Comparison of ENCODE assay signal across 9 mouse cellular contexts in genomic region chr9:63803181-63803591, GRCm38 (mm10). TPM values are rescaled to one million over a fixed set of nuclear protein-coding genes. Genes with fewer than 3 reads are reported as not detected.
DNase-seq lines count a peak whose midpoint lies in the region; ATAC-seq lines count a peak whose summit lies in the region.
"Had no signal": no experiment of that assay in that cellular context is flagged by ENCODE, and none has a peak within 500 bp of the region (broad histone marks: within the 10 kb centered on the region; RNA-seq: fewer than 3 reads in every experiment).

No protein-coding gene starts in this region.

- peak; percentile 78 for DNase-seq in midbrain, embryonic 10.5 days (ENCODE audit: low spot score)
- DNase-seq in embryonic facial prominence, embryonic 14.5 days (ENCODE audit: low spot score): peak; percentile 92
- DNase-seq in kidney, postnatal 10 days: peak; percentile 55
- no peak for DNase-seq in testis, postnatal 10 days (ENCODE audit: low spot score)
- no peak for DNase-seq in urinary bladder, postnatal 10 days (ENCODE audit: low spot score)
- DNase-seq: liver, postnatal 0 days had no signal

- peaks cover 42% of the 10 kb centered on the region for H3K4me1 ChIP-seq in midbrain, embryonic 10.5 days
- H3K4me1 ChIP-seq in midbrain, embryonic 15.5 days: peaks cover 8% of the 10 kb centered on the region
- H3K4me1 ChIP-seq in embryonic facial prominence, embryonic 14.5 days (ENCODE audit: control insufficient read depth, insufficient read depth, low read length): peaks cover 9% of the 10 kb centered on the region
- peaks cover 7% of the 10 kb centered on the region for H3K4me1 ChIP-seq in stomach, embryonic 16.5 days (ENCODE audit: control insufficient read depth, insufficient read depth, low read length)

- WGBS in midbrain, embryonic 10.5 days: 2% methylated on average over 8 of the region's 8 CpGs
- 8% methylated on average over 8 of the region's 8 CpGs for WGBS in midbrain, embryonic 15.5 days
- WGBS in embryonic facial prominence, embryonic 14.5 days: 1% methylated on average over 8 of the region's 8 CpGs
- WGBS in stomach, embryonic 16.5 days: 9% methylated on average over 8 of the region's 8 CpGs

- no peaks in the 10 kb centered on the region; the same call in 1 of the 2 replicates for H3K27me3 ChIP-seq in midbrain, embryonic 10.5 days (ENCODE audit: low read depth, poor library complexity, severe bottlenecking)
- no peaks in the 10 kb centered on the region for H3K27me3 ChIP-seq in midbrain, embryonic 15.5 days (replicated peaks)
- H3K27me3 ChIP-seq in embryonic facial prominence, embryonic 14.5 days (replicated peaks; ENCODE audit: control insufficient read depth, insufficient read depth, low read length): no peaks in the 10 kb centered on the region
- no peaks in the 10 kb centered on the region for H3K27me3 ChIP-seq in stomach, embryonic 16.5 days (ENCODE audit: control insufficient read depth, insufficient read depth, low read length)

- no peaks in the 10 kb centered on the region for H3K9me3 ChIP-seq in midbrain, embryonic 10.5 days (replicated peaks)
- no peaks in the 10 kb centered on the region for H3K9me3 ChIP-seq in midbrain, embryonic 15.5 days
- no peaks in the 10 kb centered on the region for H3K9me3 ChIP-seq in embryonic facial prominence, embryonic 14.5 days (ENCODE audit: control insufficient read depth, low read length)
- no peaks in the 10 kb centered on the region for H3K9me3 ChIP-seq in stomach, embryonic 16.5 days (replicated peaks; ENCODE audit: control insufficient read depth, low read length)

- no peak overlapping the region for H3K4me2 ChIP-seq in midbrain, embryonic 15.5 days
- H3K4me2 ChIP-seq in embryonic facial prominence, embryonic 14.5 days (ENCODE audit: low read depth, low read length): 0 out of 2 replicates have a peak overlapping the region, but pooled peaks have one; percentile 20
- H3K4me2 ChIP-seq in stomach, embryonic 16.5 days (ENCODE audit: low read depth, low read length): 0 out of 2 replicates have a peak overlapping the region, but pooled peaks have one; percentile 5

- ATAC-seq in midbrain, embryonic 15.5 days (replicated peaks): no peak
- peak; percentile 93 for ATAC-seq in embryonic facial prominence, embryonic 14.5 days (ENCODE audit: low read depth)
- ATAC-seq in stomach, embryonic 16.5 days (ENCODE audit: insufficient read depth, low FRiP score): peak; percentile 81
- ATAC-seq in CD4-positive, CD25-positive, alpha-beta regulatory T cell, adult 4 months: no peak
- ATAC-seq: liver, postnatal 0 days had no signal

- H3K36me3 ChIP-seq in midbrain, embryonic 10.5 days: no peaks in the 10 kb centered on the region
- H3K36me3 ChIP-seq in midbrain, embryonic 15.5 days (replicated peaks): no peaks in the 10 kb centered on the region
- H3K36me3 ChIP-seq in embryonic facial prominence, embryonic 14.5 days (ENCODE audit: control insufficient read depth, insufficient read depth, low read length): no peaks in the 10 kb centered on the region
- no peaks in the 10 kb centered on the region for H3K36me3 ChIP-seq in stomach, embryonic 16.5 days (ENCODE audit: control insufficient read depth, insufficient read depth, low read length)

- H3K9ac ChIP-seq in midbrain, embryonic 15.5 days: no peak overlapping the region
- no peak overlapping the region for H3K9ac ChIP-seq in embryonic facial prominence, embryonic 14.5 days (ENCODE audit: low read depth, low read length)
- H3K9ac ChIP-seq in stomach, embryonic 16.5 days (ENCODE audit: low read length): peak overlapping the region; percentile 8; the same call in 1 of the 2 replicates
- H3K9ac ChIP-seq: liver, postnatal 0 days had no signal

- H3K27ac ChIP-seq in midbrain, embryonic 10.5 days (replicated peaks): peak overlapping the region; percentile 83
- no peak overlapping the region for H3K27ac ChIP-seq in midbrain, embryonic 15.5 days
- H3K27ac ChIP-seq in embryonic facial prominence, embryonic 14.5 days (replicated peaks; ENCODE audit: low read depth, low read length): no peak overlapping the region; the same call in 1 of the 2 replicates
- H3K27ac ChIP-seq in stomach, embryonic 16.5 days (ENCODE audit: low read length): 0 out of 2 replicates have a peak overlapping the region, but pooled peaks have one; percentile 1

- peak overlapping the region; percentile 38 for H3K4me3 ChIP-seq in midbrain, embryonic 10.5 days
- H3K4me3 ChIP-seq in midbrain, embryonic 15.5 days: no peak overlapping the region
- no peak overlapping the region for H3K4me3 ChIP-seq in embryonic facial prominence, embryonic 14.5 days (ENCODE audit: low read depth, low read length)
- H3K4me3 ChIP-seq in stomach, embryonic 16.5 days (replicated peaks; ENCODE audit: low read length): no peak overlapping the region

RNA-seq across cellular contexts. Expression of gene Smad3, which starts 45.4 kb away (rescaled TPM):
- 21.7 and 22.5 TPM in 2 replicates for polyA plus RNA-seq in midbrain, embryonic 10.5 days (2016; fragmentation: Nextera tagmentation; extraction: Ambion mirVana)
- polyA plus RNA-seq in midbrain, embryonic 15.5 days (2015; fragmentation: Nextera tagmentation; extraction: Ambion mirVana): 7.2 and 9.1 TPM in 2 replicates
- polyA plus RNA-seq in embryonic facial prominence, embryonic 14.5 days (2014; fragmentation: Nextera tagmentation; extraction: Ambion mirVana): 17.0 and 19.3 TPM in 2 replicates
- 14.6 and 15.1 TPM in 2 replicates for polyA plus RNA-seq in stomach, embryonic 16.5 days (2015; fragmentation: Nextera tagmentation; extraction: Ambion mirVana)
- polyA plus RNA-seq in CD4-positive, CD25-positive, alpha-beta regulatory T cell, adult 4 months (2017; shearing (Covaris generic)): 10 to 100 TPM; 15.6 to 36.9 TPM

Comparison
In these comparisons a context has a peak if more than half of its experiments do, and no peak if none do; other contexts are left out.
1. H3K27ac ChIP-seq: peak in midbrain, embryonic 10.5 days (single experiment) and stomach, embryonic 16.5 days (single experiment); none in midbrain, embryonic 15.5 days (single experiment) and embryonic facial prominence, embryonic 14.5 days (single experiment).
2. DNase-seq: peak in midbrain, embryonic 10.5 days (single experiment), embryonic facial prominence, embryonic 14.5 days (single experiment) and kidney, postnatal 10 days (single experiment); none in testis, postnatal 10 days (single experiment) and urinary bladder, postnatal 10 days (single experiment).
3. ATAC-seq: peak in embryonic facial prominence, embryonic 14.5 days (single experiment) and stomach, embryonic 16.5 days (single experiment); none in midbrain, embryonic 15.5 days (single experiment) and CD4-positive, CD25-positive, alpha-beta regulatory T cell, adult 4 months (single experiment).